Mouse (Mus musculus): ENCODE measurements at regions not wholly inside any gene's neighbourhood (a gene's known extent, or its start where the extent isn't known, plus 50 kb on each side); places are given as distances from the start of the nearest gene placed in this dataset.

DNA sequence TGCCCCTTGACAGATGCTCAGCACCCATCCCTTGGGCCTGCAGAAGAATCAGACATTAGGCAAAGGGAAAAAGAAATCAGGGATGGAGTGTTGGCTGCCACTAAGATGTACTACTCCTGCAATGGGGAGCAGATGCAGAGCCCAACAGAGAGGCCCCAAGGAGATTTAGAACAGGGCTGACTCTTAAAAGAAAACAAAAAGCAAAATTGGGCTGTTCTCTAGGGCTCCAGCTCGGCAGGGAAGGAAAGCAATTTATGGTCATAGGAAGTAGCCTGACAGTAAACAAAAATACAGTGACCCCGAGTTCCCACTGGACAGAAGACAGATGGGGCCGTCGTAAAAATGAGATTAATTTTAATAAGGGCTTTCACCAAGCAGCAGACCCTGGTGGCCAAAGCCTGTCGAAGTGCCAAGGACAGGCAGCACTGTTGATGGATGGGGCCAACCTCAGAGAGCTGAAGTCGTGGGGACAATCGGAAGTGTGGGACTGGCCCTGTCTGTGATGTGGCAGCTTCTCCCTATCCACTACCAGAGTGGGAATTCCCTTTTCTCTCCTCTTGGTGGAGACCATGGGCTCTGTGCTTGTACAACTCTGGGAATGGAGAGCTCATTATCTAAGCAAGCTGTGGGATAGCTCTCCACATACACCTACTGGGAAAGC is 109.4 kb upstream of the Gm12830 start:
- TF ChIP-seq CTCF (IDR thresholded peaks at IDR 0.05; ENCODE audit: borderline replicate concordance, extremely low read depth, insufficient read depth, insufficient read length) = no peak
- no peak for TF ChIP-seq POLR2A (IDR thresholded peaks at IDR 0.05; ENCODE audit: borderline replicate concordance, extremely low read depth, insufficient read depth, insufficient read length, poor library complexity, severe bottlenecking)

All from brain, embryonic 14.5 days (tissue).